Mouse (Mus musculus) kidney, adult 2 months (tissue): ENCODE data around the gene Lama2.

ENCODE experiments used
- CTCF ChIP-seq: fragments of 200-500 bp; conservative IDR thresholded peaks from 2 replicates; pipeline ENCODE4 v1.5.1; 2011; ENCODE audit warnings: low read depth, mild to moderate bottlenecking, control low read depth, low read length, moderate library complexity, mixed read lengths; ENCODE audit not compliant: insufficient read depth, insufficient read length
- POLR2A ChIP-seq: fragments of 200-500 bp; IDR thresholded peaks from one replicate; pipeline ENCODE4 v1.6.1; 2011; ENCODE audit warnings: low read depth, low read length, control low read depth

- TF ChIP-seq POLR2A (no peak), CTCF (no peak)
Observed at GRCm38 (mm10) chr10:27619658-27620057, at the start of gene Lama2.
